Mouse (Mus musculus) WW6 (cell line): Measurements from ENCODE around the gene Cpne5.
"Not testable (repeated sequence)": the region's sequence is repeated elsewhere in the genome, so short reads cannot be mapped to it uniquely, and the experiment has no call there.

Experiments used
- DNase-seq: peaks from one replicate; pipeline ENCODE4 v3.0.0-alpha.2; 2013; ENCODE audit warnings: low read depth, low spot score

Cpne5 gene

GRCm38 (mm10) chr17:29237772-29238420 lies at the start of gene Cpne5:
TSS of gene Cpne5 (minus strand) at chr17:29238167.
- no peak for DNase-seq

DNA sequence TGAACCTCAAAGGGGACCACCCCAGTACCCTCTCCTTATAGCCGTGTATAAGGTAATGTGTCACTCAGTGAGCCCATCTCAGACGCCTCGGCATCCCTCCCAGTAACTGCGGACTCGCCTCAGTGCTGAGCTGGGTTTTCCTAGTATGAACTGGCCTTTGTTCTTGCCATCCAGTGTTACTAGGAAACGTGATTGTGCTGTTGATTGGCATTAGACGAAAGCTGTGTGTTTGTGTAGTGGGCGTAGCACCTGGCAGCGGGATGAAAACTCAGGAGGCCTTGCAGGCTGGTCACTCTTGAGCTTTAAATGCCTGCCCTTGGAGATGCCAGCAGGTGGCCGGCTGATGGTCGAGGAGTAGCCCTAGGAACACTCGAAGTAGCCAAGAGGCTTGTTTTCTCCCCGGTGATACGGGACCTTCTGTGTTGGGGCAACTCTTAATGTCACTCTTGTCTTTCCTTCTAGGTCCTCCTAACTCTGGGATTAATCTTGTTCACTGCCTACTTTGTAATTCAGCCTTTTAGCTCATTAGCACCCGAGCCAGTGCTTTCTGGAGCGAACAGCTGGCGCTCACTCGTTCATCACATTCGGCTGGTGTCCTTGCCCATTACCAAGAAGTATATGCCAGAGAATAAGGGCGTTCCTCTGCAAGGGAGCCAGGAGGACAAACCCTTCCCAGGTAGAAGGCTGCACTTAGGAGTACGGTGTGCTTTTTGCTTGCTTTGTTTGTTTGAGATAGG lies 44.4 kb upstream of the Cpne5 start:
- no peak for DNase-seq

DNA sequence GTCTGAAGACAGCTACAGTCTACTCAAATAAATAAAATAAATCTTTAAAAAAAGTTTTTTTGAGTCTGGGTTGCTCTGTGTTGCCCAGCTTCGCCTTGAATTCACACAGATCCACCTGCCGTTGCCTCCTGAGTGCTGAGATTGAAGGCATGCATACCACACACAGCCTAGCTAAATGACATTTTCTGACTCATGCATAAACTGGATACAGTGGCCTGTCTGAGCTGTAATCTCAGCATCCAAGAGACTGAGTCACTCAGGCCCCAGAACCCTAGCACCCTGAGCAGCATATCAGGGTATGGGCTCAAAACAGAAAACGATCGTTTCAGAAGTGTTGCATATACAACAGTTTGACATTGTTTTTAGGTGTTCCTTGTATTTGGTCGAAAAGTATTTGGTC lies 43.6 kb upstream of the Cpne5 start:
- DNase-seq, result no peak

DNA sequence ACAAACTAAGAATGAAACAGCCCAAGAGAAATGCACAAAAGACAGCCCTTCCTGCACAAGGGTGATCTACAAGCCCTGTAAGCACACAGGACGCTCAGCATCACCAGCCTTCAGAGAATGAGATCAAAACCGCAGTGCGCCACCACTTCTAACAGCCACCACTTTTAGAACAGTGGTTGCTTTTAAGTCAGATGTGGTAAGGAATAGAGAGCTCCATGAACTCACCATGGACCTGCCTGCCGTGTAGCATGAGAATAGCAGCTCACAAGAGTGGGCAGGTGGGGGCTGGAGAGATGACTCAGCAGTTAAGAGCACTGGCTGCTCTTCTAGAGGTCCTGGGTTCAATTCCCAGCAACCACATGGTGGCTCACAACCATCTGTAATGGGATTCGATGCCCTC lies 42.5 kb upstream of the Cpne5 start:
- no peak for DNase-seq

DNA sequence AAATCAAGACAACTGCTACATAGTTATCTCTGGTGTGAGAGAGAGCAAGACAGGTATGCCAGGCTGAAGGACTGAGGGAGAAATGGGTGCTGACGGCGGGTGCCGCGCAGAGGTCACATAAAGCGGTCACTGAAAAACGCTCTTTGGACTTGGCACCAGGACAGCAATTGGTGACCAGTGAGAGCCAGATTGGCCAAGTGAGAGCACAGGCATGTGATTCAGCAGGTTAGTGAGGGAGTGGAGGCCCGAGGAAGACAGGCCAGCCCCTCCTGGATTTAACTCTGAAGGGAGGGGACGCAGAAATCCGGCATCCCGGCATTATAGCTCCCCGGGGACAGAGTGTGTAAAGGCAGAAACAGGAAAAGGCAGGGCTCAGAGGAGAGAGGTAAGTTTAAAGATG lies 35.9 kb upstream of the Cpne5 start:
- DNase-seq, result no peak

DNA sequence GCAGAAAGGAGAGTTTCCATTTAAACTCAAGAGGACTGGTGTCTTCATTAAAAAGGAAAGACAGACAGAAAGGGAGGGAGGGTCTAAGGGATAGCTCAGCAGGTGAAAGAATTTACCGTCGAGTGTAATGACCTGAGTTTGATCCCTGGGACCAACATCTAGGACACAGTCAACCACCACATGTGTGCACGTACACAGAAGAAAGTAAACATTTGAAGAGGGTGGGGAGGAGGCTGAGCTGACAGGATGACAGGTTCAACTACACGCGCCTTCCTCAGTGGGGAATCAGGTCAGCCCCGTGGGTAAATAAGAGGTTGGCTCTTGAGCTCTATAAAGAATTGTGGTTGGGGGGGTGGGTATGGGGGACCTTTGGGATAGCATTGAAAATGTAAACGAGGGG lies 35.2 kb upstream of the Cpne5 start:
- no peak for DNase-seq

DNA sequence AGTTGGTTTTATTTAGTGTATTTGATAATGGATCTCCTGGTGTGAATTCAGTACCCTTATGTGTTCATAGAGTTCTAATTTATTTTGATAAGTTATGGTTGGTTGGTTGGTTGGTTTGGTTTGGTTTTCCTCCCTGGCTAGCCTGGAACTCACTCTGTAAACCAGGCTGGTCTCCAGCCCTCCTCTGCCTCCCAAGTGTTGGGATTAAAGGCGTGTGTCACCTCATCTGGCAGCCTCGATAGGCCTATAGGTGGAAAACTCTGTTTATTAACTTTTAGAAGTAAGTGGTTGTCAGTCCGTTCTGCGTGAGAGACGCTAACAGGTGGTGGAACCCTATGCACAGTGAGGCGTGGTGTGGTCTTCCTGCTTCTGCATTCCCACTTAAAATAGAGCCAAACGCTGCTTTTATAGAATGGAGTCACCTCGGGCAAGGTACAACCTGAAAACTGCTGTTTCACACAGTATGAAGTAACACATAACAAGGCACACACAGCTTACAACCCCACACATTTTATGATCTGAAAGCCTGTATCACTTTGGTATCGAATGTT lies 32.3 kb upstream of the Cpne5 start:
- no peak for DNase-seq

DNA sequence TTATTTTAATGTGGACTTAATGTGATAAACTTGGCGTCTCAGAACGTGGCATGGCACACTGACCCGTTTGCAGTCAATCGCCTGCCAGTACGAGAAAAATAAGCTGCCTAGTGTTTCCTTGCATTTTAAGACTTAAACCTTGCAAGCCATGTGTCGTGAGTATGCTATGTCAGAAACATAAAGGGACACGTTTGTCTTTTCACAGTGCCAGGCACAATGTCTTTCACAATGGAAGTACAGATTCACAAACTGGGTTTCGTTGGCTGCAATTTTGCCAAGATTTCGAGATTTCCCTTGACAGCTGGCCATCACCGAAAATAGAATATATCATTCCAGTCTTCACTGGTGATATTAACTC lies 31.4 kb upstream of the Cpne5 start:
- no peak for DNase-seq

GRCm38 (mm10) chr17:29268682-29269348 lies 30.8 kb upstream of the Cpne5 start, which contains the start of gene BC004004:
TSS of gene BC004004 (plus strand) at chr17:29268788.
- DNase-seq, result peak; percentile 86

DNA sequence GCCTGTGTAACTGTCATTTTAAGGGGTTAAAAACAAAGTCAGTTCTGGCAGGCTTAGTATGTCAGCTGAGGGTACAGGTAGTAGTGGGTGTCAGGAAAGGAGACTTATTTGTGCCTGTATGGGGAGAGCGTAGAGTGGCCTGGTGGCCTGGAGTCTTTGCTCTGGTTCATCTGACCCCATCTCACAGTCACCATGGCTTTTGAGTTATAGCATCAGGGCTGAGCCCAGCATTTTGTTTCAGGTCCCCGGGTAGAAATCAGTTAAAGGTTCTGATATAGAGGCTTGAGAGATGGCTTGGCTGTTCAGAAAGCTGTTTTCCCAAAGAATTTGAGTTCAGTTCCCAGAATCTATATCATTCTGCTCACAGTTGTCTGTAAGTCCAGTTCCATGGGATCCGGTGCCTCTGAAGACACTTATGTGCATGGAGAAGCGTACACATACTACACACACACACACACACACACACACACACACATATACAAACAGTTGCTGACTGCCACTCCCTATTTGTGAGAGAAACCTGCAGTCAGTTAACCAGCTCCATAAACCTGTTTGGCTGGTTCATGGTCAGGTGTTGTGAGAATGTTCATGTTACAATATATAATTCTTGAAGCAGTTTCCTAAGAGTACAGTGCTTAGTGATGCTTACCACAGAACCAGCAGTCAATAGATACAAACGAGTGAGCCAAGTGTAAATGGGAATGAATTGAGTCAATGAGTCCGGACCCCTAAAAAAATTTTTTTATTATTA lies 30.1 kb upstream of the Cpne5 start:
- DNase-seq, result no peak

- DNase-seq, result not testable (repeated sequence)
Measured at GRCm38 (mm10) chr17:29267040-29267439, 29.1 kb upstream of the Cpne5 start.

- DNase-seq, result no peak
Measured at GRCm38 (mm10) chr17:29264760-29265159, 26.8 kb upstream of the Cpne5 start.

DNA sequence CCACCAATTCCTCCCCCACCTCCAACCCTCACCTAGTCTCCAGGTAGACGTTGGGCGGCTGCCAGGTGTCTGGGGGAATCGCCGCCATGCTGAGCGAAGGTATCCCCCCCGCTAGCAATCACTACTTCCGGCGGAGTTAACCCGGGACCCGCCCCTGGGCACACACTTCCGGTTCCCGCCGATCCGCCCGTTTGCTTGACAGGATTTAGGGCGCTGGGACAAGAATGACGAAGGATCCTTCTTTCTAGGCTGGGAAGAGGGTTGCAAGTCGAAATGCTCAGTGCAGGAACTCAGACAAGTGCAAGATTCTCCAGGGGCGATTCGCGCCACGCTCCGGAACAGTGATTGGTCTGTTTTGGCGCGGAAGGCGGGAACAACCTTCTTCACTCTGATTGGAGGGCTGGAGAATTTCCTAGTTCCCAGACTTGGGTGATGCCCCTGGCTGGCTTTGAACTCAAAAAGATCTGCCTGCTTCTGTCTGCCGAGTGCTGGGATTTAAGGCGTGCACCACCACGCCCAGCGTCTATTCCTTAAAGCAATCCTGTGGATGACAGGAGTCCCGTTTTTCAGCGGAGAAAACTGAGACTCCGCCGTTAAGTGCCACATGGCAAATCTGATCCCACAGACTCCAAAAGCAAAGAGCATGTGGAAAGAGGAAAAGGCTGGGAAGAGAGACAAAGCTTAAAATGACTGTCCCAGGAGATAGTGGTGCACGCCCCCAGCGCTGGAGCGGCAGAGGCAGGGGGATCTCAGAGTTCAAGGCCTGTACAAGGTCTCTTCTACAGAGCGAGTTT lies 26.1 kb upstream of the Cpne5 start, which contains the start of gene Ppil1:
Gene Ppil1 (minus strand): TSS at position 347 of the 794 bp plus-strand sequence.
- DNase-seq, result peak; percentile 80

DNA sequence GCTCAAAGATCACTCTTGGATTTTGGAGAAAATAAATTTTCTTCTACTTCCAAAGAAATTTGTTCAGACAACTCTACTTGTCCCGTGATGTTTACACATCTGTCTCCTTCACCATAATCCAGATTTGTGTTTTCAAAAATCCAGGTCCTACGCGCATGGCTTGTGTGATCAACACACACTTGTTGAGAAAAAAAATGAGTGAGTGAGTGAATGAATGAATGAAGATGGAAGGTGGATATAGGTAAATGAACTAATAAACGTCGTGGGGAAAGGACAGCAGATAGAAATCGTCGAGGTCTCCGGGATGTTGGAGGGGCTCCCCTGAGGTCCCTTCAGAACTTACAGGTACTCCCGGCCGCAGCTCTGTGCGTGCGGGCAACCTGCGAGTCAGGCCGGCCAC lies 25.4 kb upstream of the Cpne5 start:
- DNase-seq, result no peak

GRCm38 (mm10) chr17:29262259-29262649 lies 24.3 kb upstream of the Cpne5 start:
- DNase-seq, result no peak

DNA sequence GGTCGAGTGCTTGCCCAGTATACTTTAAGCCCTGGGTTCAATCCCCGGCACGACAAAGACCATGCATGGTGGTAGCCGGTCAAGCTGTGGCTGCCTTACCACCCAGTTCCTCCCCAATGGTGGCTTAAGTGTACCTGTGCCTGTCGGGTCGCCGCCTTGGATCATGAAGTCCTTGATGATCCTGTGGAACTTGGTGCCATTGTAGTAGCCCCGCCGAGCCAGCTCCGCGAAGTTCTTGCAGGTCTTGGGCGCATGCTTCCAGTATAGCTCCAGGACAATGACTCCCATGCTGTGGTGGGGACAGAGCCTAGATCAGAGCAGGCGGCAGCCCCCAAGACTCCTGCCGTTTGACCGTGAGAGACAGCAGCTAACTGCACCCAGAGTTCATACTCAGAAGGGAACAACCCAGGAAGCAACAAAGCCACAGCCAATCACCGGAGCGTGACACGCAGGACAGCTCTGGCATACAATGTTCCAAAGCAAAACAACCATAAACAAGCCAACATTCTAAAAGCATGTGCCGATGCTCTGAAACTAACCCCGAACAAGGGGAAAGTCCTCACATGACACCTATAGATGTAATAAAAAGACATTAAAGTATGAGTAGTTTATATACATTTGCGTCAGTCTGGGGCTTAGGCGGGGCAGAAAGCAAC lies 23.8 kb upstream of the Cpne5 start:
- DNase-seq, result no peak

DNA sequence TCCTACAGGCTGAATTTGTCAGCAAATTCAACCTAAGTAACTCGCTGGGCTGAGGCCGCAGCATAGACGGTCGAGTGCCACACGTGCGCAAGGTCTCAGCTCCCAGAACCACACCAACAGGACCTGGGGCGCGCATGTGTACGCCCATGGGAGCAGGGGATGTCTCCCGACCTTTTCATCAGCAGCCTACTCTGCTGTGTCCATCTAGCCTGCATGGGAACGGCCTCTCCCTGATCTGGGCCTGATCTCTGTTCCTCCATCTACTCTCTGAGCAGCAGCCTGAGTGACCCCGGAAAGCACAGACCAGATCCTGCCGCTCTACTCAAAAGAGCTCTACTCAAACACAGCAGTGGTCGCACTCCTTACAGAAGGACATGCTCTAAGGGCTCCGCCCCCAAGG lies 22.5 kb upstream of the Cpne5 start:
- no peak for DNase-seq

- DNase-seq, result no peak
Measured at GRCm38 (mm10) chr17:29259489-29259888, 21.5 kb upstream of the Cpne5 start.

DNA sequence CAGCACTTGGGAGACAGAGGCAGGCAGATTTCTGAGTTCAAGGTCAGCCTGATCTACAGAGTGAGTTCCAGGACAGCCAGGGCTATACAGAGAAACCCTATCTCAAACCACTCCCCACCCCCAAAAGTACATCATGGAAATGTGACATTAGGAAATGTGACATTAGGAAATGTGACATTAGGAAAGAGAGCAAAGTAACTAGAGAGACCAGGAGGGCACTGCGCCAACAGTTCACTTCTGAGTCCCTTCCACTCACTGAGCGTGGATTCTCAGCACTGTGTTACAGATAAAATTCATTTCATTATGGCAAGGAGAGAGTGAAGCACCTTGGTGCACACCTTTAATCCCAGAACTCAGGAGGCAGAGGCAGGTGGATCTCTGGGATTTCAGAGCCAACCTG lies 21.0 kb upstream of the Cpne5 start:
- no peak for DNase-seq

- no peak for DNase-seq
Measured at GRCm38 (mm10) chr17:29258025-29258558, 20.1 kb upstream of the Cpne5 start.
